Mouse (Mus musculus) ZHBTc4 (cell line): Measurements from ENCODE around the gene Il23a.
"Not testable (repeated sequence)": the region's sequence is repeated elsewhere in the genome, so short reads cannot be mapped to it uniquely, and the experiment has no call there.

ENCODE experiments used
- DNase-seq: peaks from one replicate; pipeline ENCODE4 v3.0.0-alpha.2; 2011; ENCODE audit warnings: low read depth, low spot score

Il23a gene

DNA sequence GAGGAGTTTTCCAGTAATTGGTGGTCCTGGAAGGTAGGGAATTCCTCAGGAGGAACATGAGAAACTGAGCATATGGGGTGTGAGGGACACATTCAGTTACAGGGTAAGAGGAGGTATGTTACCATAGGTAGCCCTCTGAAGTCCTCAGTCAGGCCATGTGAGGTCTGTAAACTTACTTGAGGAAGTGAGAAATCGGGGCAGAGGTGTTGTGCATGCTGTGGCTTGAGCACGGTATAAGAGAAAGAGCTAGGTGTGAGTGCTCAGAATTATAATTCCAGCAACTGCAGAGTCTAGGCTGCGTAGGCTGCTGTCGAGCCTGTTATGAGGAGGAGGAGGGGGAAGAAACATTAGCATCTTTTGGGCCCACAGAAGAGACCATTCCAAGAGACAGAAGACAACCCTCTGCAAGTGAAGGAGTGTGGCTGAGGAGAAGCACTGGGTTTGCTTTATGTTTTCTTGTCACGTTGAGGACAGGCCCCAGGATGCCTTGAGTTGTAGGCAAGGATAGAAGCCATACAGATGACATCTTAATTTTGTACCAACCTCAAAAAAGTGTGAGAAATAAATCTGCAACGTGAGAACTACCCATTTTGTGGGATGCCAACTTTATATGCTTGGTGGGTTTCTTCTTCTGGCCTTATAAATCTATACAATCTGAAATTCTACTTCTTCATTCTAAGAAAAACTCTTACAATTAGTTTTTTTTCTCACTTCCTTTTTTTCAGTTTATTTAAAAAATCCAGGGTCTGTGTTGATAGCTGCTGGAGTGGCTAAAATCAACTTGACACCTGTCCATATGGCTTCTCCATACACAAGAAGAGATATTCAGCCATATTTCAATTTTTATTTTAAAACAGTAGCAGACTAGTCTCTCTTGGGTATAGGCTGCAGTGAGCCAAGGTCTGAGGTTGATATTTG is 34.9 kb downstream of the Il23a start:
- DNase-seq = no peak

DNA sequence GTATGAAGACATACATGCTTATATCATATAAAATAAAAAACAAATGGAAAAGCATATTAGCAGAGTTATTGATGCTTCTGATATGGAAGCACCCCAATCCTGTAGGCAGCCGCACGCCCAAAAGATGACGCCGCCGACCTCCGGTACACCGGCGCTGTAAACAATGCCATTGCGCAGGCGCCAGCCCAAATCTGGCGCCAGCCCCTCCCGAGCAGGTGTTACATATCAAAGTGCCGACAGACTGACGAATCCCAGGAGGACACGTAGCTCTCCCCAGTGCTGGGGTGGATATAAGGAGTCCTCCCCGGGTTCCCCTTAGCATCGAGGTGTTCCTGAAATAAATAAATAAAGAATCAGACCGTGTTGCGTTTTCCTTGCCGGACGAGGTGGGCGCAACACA is 36.3 kb downstream of the Il23a start:
- peak; percentile 91 for DNase-seq

DNA sequence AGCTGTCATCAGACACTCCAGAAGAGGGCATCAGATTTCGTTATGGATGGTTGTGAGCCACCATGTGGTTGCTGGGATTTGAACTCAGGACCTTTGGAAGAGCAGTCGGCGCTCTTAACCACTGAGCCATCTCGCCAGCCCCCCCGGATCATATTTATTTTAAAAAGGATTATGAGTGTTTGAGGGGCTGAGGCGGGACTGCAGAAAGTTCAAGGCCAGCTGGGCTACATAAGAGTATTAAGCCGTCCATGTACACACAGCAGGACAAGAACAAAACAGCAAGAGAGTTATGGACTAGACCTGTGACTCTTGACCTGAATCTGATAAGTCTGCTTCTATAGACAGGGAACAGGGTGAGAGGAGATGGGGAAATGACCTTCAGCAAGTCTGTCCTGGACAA is 38.2 kb downstream of the Il23a start:
- DNase-seq = not testable (repeated sequence)

DNA sequence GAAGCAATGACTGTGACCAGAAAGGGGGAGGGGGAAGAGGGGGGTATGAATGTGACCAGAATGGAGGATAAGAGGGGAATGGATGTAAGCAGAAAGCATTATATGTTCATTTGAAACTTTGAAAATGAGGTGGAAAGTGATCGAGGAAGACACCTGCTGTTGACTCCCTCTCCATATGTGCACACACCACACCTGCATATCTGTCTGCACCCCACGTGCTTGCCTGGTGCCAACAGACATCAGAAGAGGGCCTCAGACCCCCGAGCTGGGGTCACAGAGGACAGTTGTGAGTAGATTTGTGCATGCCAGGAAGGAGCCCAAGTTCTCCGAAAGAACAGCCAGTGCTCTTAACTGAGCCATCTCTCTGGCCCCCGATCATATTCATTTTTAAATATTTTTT is 38.6 kb downstream of the Il23a start:
- no peak for DNase-seq

DNA sequence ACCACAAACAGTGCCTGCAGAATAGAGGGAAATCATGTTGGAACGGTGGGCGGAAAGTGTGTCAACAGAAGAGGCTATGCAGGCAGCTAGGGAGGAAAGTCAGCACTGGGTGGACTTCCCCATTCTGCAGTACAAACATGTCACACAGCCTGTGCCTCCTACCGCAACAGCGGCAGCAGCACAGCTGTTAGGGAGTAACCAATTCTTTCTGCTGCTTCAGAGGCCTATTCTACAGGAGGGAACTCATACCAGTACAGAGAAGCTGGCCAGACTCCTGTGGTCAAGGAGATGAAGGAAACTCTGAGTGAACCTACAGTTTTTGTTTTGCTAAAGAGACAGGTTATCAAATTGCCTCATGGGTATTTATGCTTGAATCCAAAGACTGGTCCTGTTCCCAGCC is 39.6 kb downstream of the Il23a start:
- DNase-seq = no peak

DNA sequence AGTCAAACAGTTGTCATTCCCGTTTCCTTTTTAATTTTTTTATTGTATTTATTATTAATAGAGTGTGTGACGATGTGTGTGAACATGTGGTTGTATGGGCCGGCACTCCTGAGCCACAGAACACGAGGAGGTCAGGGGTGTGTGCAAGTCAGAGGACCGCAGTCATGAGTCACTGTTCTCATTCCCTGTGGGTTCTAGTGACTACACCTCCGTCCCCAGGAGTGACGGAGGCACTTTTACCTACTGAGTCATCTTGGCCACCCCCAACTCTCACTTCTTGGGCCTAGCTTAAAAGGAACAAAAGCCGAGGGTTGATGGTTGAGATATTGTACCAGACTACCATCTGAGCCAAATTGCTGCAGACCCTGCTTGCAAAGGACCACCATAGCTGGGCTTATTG is 42.2 kb downstream of the Il23a start:
- no peak for DNase-seq

DNA sequence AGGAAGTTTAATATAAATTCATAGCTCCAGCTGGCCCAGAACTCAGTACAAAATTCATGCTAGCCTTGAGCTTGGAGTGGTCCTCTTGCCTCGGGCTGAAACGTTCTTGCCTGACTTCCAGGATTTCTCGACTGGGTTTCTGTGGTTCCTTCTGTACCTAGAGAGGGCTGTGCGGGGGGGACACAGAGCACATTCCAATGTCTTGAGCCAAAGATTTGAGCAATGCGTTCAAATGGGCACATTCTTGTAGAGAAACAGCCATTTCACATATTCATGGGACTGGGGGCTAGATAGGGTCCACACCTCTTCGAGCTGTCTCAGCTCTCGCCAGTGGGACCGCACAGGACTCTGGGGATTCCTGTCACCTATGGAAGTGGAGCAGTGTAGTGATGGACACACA is 42.6 kb downstream of the Il23a start:
- no peak for DNase-seq

DNA sequence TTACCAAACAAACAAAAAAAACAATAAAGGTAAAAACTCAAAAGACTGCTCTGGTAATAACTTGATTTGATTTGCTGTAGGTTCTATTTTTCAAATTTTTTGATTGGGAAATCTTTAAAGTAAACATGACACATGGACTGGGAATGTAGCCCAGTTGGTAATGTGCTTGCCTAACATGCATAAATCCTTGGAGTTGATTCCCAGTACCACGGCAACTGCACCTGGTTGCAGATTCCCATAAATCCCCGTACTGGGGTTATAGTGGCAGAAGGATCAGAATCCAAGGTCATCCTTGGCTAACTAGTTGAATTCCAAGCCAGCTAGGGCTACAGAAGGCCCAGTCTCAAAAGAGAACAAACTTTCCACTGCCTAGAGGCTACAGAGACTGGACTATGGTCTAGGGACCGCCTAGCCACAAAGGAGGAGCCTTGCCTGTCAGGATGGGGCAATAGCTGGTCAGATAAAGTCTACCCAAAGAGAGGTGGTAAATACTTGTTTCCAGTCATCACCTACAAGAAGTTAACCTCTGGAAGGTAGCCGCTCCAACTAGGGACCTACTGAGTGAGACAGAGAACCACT is 44.8 kb downstream of the Il23a start, which contains the start of gene Apon:
Apon (plus strand) TSS at position 420 of the 579 bp plus-strand sequence.
- DNase-seq = no peak

DNA sequence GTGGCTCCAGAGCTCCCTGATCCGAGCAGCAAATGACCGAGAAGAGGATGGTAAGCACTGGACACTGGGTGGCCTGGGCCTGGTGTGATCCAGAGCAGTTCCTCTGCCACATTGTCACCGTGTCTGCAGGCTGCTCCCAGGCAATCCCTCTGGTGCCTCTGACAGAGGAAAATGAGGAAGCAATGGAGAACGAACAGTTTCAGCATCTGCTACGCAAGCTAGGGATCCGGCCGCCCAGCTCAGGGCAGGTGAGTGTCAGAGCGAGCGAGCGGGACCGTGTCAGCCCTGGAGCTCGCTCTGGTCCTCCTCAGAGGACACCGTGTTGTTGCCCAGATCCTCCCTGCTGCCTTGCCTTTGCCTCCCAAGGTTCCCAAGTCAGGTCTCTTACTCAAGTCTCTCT is 48.0 kb downstream of the Il23a start:
- DNase-seq = peak; percentile 61

DNA sequence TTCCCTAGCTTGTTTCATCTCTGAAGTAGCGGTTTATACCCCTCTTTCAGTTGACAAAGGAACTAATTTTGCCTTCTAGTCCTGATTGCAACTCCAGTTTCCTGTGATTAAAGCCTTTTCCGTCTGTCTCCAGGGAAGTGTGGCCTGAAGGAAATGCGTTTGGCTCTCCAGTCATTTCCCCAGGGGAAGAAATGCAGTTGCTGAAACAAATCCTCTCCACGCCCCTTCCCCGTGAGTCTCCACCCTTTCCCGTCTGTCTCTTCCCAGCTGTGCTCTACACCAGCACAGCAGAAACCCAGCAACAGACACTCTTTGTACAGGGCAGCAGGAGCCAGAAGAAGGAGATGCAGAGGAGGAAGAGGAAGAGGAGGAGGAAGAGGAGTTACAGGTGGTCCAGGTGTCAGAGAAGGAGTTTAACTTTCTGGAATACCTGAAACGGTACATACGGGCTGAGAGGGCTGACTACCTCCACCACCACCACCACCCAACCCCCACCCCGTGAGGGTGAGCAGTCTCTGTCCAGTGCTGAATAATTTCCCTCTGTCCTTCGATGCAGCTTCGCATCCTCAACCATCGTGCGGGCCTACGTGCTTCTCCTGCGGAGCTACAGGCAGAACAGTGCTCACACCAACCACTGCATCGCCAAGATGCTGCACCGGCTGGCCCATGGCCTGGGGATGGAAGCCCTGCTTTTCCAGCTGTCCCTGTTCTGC is 51.4 kb downstream of the Il23a start:
- DNase-seq = peak; percentile 89
